Mouse (Mus musculus) olfactory bulb, adult 2 months (tissue): Measurements from ENCODE around the gene Vps72.

ENCODE experiments used
- CTCF ChIP-seq: fragments of 200-500 bp; IDR thresholded peaks from 2 replicates; pipeline ENCODE4 v1.5.1; 2012; ENCODE audit warnings: low read depth, mild to moderate bottlenecking, low read length, moderate library complexity; ENCODE audit not compliant: insufficient read depth
- POLR2A ChIP-seq: fragments of 200-500 bp; IDR thresholded peaks from 2 replicates; pipeline ENCODE4 v1.6.1; 2012; ENCODE audit warnings: mild to moderate bottlenecking, low read depth, low read length, moderate library complexity; ENCODE audit not compliant: insufficient read depth

- TF ChIP-seq POLR2A (no peak), CTCF (no peak)
Observed at GRCm38 (mm10) chr3:95171105-95171504, 60.3 kb downstream of the Vps72 start.
